Mouse (Mus musculus) brown adipose tissue, adult 24 weeks (tissue): ENCODE data around the gene Cacna2d2. TPM values are rescaled to one million over a fixed set of nuclear protein-coding genes. Genes with fewer than 3 reads are reported as not detected.
"Not testable (repeated sequence)": the region's sequence is repeated elsewhere in the genome, so short reads cannot be mapped to it uniquely, and the experiment has no call there.

ENCODE experiments used
- H3K27ac ChIP-seq: fragments of 200-500 bp; replicated peaks from 2 replicates; pipeline ENCODE4 v1.5.1; 2012; ENCODE audit warnings: low read depth, mild to moderate bottlenecking, low read length
- H3K4me1 ChIP-seq: fragments of 200-500 bp; 2 replicates; pipeline ENCODE4 v1.6.1; 2012; ENCODE audit warnings: low read length, mixed read lengths; ENCODE audit not compliant: control insufficient read depth, insufficient read depth, insufficient read length
- H3K4me3 ChIP-seq: fragments of 200-500 bp; 2 replicates; pipeline ENCODE4 v1.5.1; 2012; ENCODE audit warnings: low read depth, mild to moderate bottlenecking, low read length, moderate library complexity; ENCODE audit not compliant: insufficient read depth
- polyA plus RNA-seq: library from polyadenylated mRNA; stranded (reverse); fragments of >200 nt; gene quantifications from 2 replicates; pipeline ENCODE4 v1.2.4, GENCODE M21; 2012; ENCODE audit not compliant: missing spikeins, insufficient read depth, insufficient read length

Cacna2d2 gene
- polyA plus RNA-seq, 1 experiment, result not detected

GRCm38 (mm10) chr9:107571534-107572326 lies 172.3 kb downstream of the Cacna2d2 start:
- H3K4me1 ChIP-seq, result peaks cover 27% of the 10 kb centered on the region
- H3K4me3 ChIP-seq, result peak overlapping the region; percentile 87
- H3K27ac ChIP-seq, result peak overlapping the region; percentile 47

- Histone ChIP-seq H3K4me1 (peaks cover 28% of the 10 kb centered on the region), H3K4me3 (no peak overlapping the region), H3K27ac (no peak overlapping the region)
These were observed 172.9 kb downstream of the Cacna2d2 start for GRCm38 (mm10) chr9:107572327-107572662.

- H3K4me1 ChIP-seq, result peaks cover 26% of the 10 kb centered on the region
- not testable (repeated sequence) for H3K27ac ChIP-seq, H3K4me3 ChIP-seq
These were observed 174.4 kb downstream of the Cacna2d2 start for GRCm38 (mm10) chr9:107573774-107574173.

- peaks cover 18% of the 10 kb centered on the region for H3K4me1 ChIP-seq
- peak overlapping the region; percentile 48; the same call in 1 of the 2 replicates for H3K27ac ChIP-seq
- H3K4me3 ChIP-seq, result no peak overlapping the region
These were observed 176.4 kb downstream of the Cacna2d2 start for GRCm38 (mm10) chr9:107575579-107576356.

GRCm38 (mm10) chr9:107576357-107577107 lies 177.1 kb downstream of the Cacna2d2 start, which contains the start of gene Hyal1:
TSS of gene Hyal1 (plus strand) at chr9:107576927.
- H3K4me1 ChIP-seq, result peaks cover 11% of the 10 kb centered on the region; the same call in 1 of the 2 replicates
- H3K4me3 ChIP-seq, result peak within 1 kb of the TSS; percentile 71
- peak within 1 kb of the TSS; percentile 56 for H3K27ac ChIP-seq

GRCm38 (mm10) chr9:107577871-107578270 lies 178.5 kb downstream of the Cacna2d2 start:
- Histone ChIP-seq H3K4me3 (peak overlapping the region; percentile 71), H3K27ac (peak overlapping the region; percentile 57), H3K4me1 (peaks cover 9% of the 10 kb centered on the region; the same call in 1 of the 2 replicates)

DNA sequence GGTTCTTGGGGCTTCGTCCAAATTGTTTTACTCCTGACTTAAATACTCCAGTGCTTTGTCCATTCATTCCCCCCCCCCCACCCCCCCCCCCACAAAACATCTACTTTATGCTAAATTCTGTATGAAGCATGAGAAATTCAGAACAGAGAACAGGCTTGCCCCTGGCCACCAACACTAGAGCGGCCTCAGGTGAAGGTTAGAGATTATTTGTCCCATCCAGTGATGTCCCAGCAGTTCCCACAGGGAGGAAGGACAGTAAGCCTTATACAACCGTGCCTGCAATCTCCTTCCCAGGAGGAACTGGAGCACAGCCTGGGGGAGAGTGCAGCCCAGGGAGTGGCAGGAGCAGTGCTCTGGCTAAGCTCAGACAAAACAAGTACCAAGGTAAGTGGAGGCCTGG lies 179.2 kb downstream of the Cacna2d2 start, which contains the start of gene Naa80:
TSS of gene Naa80 (plus strand) at position 301 of the 400 bp plus-strand sequence.
- H3K27ac ChIP-seq, result peak within 1 kb of the TSS; percentile 57
- H3K4me1 ChIP-seq, result peaks cover 9% of the 10 kb centered on the region; the same call in 1 of the 2 replicates
- H3K4me3 ChIP-seq, result peak within 1 kb of the TSS; percentile 71

Other genes with a start within 250 kb of the Cacna2d2 start
- not detected in 2 replicates for gene Dock3, start 167.7 kb upstream of the Cacna2d2 start, polyA plus RNA-seq
- gene Mapkapk3, start 109.7 kb upstream of the Cacna2d2 start, polyA plus RNA-seq, result 18.4 and 23.6 TPM in 2 replicates
- gene Cish, start 103.6 kb upstream of the Cacna2d2 start, polyA plus RNA-seq, result 23.1 and 44.9 TPM in 2 replicates
- 52.8 and 58.3 TPM in 2 replicates for gene Hemk1, start 61.3 kb upstream of the Cacna2d2 start, polyA plus RNA-seq
- 8.8 and 22.5 TPM in 2 replicates for gene 6430571L13Rik, start 59.0 kb upstream of the Cacna2d2 start, polyA plus RNA-seq
- gene Tmem115, start 134.3 kb downstream of the Cacna2d2 start, polyA plus RNA-seq, result 11.9 and 14.1 TPM in 2 replicates
- gene Cyb561d2, start 142.6 kb downstream of the Cacna2d2 start, polyA plus RNA-seq, result 6.1 and 6.3 TPM in 2 replicates
- 19.2 and 22.5 TPM in 2 replicates for gene Nprl2, start 142.6 kb downstream of the Cacna2d2 start, polyA plus RNA-seq
- not detected in 2 replicates for gene Zmynd10, start 147.7 kb downstream of the Cacna2d2 start, polyA plus RNA-seq
- gene Rassf1, start 151.9 kb downstream of the Cacna2d2 start, polyA plus RNA-seq, result 10.9 and 15.2 TPM in 2 replicates
- gene Tusc2, start 163.6 kb downstream of the Cacna2d2 start, polyA plus RNA-seq, result 31.2 and 49.0 TPM in 2 replicates
- 14.1 and 14.2 TPM in 2 replicates for gene Hyal2, start 168.3 kb downstream of the Cacna2d2 start, polyA plus RNA-seq
- gene Hyal1, start 177.3 kb downstream of the Cacna2d2 start, polyA plus RNA-seq, result 25.2 and 46.4 TPM in 2 replicates
- gene Naa80, start 179.3 kb downstream of the Cacna2d2 start, polyA plus RNA-seq, result 25.9 and 31.3 TPM in 2 replicates
- 0.63 TPM in 1 of 2 replicates, not detected in the other for gene Hyal3, start 181.2 kb downstream of the Cacna2d2 start, polyA plus RNA-seq
- gene Ifrd2, start 188.0 kb downstream of the Cacna2d2 start, polyA plus RNA-seq, result 21.6 and 23.7 TPM in 2 replicates
- 3.3 and 3.8 TPM in 2 replicates for gene Sema3b, start 209.6 kb downstream of the Cacna2d2 start, polyA plus RNA-seq
- gene Gnai2, start 235.8 kb downstream of the Cacna2d2 start, polyA plus RNA-seq, result 87.2 and 112 TPM in 2 replicates